Mouse (Mus musculus) T-helper 2 cell (primary cell): Measurements from ENCODE around the gene Entpd8.

Experiments used
- in situ Hi-C: fragments of 300-600 bp; cut with MboI, MseI; formaldehyde crosslinking; loops from one replicate; pipeline ENCODE4 v1.15.1; 2025; ENCODE audit warnings: high pct_unique_total_duplicates

Entpd8 gene

GRCm38 (mm10) chr2:25095109-25095850 lies 15.2 kb downstream of the Entpd8 start, which contains the start of gene Noxa1:
Noxa1 (minus strand) TSS chr2:25095149.
- in situ Hi-C loops, result no loop called here

DNA sequence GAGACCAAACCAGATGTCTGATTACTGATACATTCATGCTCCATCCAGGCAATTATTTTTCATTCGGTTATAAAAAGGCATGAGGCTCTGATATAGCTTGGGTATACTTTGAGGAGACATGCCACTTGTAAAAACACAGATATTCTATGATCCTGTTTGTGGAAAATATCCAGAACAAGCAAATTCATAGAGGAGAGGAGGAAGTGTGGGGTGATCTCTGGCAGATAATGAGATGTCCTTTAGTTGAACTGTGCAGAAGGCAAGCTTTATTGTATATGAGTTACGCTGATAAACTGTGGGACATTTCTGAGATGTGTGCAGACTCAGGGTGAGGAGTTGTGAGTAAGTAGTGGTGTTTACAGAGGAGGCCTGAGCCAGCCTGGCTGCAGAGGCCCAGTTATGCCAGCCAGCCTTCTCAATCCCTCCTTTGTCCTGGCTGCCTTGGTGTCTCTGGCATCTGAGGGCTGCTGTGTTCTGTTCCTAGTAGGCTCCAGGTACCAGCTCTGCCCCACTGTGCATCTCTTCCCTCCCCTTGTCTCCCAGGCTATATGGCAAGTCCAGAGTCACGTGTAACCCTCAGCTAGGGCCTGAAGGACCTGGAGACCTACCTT lies 18.0 kb downstream of the Entpd8 start:
- in situ Hi-C loops, result no loop called here

GRCm38 (mm10) chr2:25098956-25099355 lies 18.9 kb downstream of the Entpd8 start:
- in situ Hi-C loops, result no loop called here

- in situ Hi-C loops, result no loop called here
These were observed 19.6 kb downstream of the Entpd8 start for GRCm38 (mm10) chr2:25099703-25100102.

- in situ Hi-C loops, result no loop called here
These were observed 24.0 kb downstream of the Entpd8 start for GRCm38 (mm10) chr2:25104122-25104521.

- in situ Hi-C loops, result no loop called here
These were observed 25.9 kb downstream of the Entpd8 start for GRCm38 (mm10) chr2:25106045-25106444.

DNA sequence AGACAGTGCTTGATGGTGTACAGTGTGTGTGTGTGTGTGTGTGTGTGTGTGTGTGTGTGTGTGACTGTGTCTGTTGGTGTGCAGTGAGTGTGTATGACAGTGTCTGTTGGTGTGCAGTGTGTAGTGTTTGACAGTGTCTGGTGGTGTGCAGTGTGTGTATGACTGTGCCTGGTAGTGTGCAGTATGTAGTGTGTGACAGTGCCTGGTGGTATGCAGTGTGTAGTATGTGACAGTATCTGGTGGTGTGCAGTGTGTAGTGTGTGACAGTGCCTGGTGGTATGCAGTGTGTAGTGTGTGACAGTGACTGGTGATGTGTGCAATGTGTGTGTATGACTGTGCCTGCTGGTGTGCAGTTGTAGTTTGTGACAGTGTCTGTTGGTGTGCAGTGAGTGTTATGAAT lies 29.4 kb downstream of the Entpd8 start:
- in situ Hi-C loops, result no loop called here

DNA sequence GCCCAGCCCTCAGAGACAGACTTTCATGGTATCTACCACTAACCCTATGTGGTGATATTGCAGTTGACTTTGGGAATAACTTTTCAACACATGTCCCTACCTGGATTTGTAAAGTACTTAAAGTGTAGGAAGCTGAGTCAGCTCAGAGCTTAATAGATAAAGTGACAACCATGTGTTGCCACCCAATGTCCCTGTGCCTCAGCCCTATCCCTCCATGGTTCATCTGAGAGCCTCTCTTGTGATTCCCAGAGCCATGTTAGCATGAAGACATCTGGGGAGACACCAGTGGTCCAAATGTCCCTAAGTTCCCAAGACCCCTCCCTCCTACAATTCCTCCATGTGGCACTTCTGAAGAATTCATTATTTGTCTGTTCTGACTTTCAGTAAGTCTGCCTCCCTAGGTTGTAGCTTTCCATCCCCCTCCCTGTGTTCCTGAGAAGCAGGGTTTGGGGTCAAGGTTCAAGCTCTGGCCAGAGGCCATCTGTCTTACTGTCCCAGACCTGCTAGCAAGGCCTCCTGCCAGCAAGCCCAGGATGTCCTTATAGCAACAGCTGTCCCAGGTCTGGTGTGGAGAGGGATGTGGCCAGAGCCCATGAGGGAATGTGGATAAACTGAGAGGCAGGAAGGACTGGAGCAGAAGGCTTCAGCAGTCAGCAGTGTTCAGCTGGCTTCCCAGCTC lies 30.5 kb downstream of the Entpd8 start:
- in situ Hi-C loops, result no loop called here

- in situ Hi-C loops, result no loop called here
These were observed 31.2 kb downstream of the Entpd8 start for GRCm38 (mm10) chr2:25111184-25111791.

- in situ Hi-C loops, result no loop called here
These were observed 34.2 kb downstream of the Entpd8 start for GRCm38 (mm10) chr2:25114308-25114707.

DNA sequence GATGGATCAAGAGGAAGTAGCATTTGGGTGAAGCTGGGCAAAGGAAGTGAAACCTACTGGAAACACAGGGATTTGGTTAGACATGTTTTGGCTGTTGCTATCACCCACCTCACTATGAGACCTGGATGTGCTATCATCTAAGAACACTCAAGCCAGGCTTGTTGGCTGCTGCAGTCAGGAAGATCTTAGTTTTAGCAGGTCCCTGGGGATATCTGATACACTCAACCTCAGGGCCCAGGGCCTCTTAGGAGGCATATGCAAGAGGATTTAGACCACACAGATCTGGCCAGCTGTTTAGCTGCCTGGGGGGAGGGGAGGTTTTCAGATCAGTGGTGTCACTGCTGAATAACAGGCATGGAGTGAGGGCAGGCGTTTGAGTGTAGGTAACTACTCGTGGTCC lies 35.3 kb downstream of the Entpd8 start:
- in situ Hi-C loops, result no loop called here

- in situ Hi-C loops, result no loop called here
These were observed 40.9 kb downstream of the Entpd8 start for GRCm38 (mm10) chr2:25120963-25121362.

- in situ Hi-C loops, result no loop called here
These were observed 42.6 kb downstream of the Entpd8 start for GRCm38 (mm10) chr2:25122666-25123065.

GRCm38 (mm10) chr2:25123527-25123926 lies 43.4 kb downstream of the Entpd8 start:
- in situ Hi-C loops, result no loop called here

DNA sequence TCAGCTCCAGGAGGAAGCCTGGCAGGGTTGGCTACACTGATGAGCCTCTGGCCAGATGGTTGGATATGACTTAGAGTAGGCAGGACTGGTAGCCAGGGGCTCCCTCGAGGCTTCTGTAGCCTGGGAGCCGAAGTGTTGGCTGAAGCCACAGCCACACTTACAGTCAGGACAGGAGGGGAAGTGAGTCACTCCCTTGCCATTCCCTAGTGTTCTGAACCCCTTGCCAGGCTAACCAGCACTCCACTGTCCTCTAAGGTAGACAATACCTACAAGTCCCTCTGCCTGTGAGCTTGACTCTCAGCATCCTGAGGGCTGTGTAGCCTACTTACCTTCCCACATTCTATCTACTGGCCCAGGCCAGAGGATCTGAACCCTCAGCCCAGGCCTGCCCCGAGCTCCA lies 44.3 kb downstream of the Entpd8 start:
- in situ Hi-C loops, result no loop called here

- in situ Hi-C loops, result no loop called here
These were observed 45.0 kb downstream of the Entpd8 start for GRCm38 (mm10) chr2:25125146-25125545.

DNA sequence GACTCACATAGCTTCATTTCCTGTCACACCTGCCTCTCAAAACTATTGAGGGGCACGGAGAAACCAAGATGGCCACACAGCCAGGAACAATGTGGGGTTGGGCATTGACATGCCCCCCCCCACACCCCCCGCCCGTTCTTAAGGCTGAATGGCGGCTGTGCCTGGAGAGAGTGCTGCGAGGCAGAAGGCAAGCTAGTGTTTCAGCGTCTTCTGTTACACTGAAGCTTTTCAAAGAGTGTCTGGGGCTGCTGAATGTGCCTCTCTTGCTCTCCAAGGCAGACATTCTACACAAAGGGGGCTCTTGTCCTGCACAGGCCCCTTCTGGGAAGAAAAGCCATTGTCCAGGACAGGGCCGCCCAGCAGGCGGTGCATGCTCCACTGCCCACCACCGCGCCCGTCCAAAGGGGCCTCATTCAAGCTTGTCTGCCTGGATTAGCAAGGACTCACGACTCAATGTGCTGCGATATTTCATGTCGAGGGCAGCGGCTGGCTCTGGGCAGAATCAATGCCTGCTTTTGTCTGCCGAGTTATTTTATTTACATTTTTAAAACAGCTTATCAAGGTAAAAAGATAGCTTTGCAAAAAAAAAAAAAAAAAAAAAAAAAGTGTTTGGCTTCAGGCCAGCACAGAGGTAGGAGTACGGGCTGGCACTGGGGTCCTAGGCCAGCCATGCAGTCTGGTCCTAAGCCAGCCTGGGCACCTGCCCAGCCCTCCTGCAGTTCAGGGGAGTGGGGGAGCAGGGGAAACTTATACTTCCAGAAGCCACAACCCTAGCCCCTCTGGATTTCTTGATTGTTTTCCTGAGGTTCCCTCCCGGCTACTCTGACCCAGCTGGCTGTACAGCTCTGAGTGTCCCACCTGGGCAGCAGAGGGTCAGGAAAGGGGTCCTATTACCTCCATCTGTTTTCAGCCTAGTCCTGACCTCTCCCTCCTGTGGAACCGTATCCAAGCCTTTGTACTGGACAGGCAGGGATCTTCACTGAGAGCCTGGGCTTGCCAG lies 46.2 kb downstream of the Entpd8 start:
- in situ Hi-C loops, result no loop called here

DNA sequence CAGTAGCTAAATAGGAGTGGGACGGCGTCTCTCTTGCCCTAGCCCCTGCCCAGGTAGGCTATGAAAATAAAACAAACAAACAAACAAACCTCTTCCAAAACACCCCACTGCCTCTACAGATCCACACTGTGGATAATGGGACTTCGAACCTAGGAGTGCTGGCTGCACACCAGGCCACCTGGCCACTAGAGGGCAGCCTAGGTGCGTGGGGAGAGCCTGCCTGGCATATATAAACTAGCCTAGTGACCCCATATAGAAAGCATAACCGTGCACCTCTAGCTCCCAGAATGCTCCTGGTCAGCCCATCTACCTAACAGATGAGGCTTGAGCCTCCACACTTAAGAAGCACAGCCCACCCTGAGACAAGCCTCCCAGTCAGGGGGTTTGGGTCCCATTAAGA lies 47.1 kb downstream of the Entpd8 start:
- in situ Hi-C loops, result no loop called here

DNA sequence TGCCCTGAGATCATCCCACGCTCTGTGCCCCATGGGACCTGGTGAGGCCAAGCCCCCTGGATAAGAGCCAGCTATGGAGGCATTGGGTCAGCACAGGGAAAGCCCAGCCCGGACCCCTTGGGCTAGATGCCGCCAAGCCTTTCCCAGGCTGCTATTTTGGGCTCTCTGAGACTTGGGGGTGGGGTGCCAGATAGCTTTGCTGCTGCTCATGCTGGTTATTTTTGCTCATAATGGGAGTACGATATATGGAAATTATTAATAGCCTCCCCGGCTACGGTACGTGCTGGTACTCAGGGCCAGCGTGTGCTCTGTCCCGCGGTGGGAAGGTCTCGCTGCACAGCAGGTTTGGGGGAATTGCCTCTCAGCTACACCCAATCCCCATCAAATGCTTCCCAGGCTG lies 48.0 kb downstream of the Entpd8 start:
- in situ Hi-C loops, result no loop called here

DNA sequence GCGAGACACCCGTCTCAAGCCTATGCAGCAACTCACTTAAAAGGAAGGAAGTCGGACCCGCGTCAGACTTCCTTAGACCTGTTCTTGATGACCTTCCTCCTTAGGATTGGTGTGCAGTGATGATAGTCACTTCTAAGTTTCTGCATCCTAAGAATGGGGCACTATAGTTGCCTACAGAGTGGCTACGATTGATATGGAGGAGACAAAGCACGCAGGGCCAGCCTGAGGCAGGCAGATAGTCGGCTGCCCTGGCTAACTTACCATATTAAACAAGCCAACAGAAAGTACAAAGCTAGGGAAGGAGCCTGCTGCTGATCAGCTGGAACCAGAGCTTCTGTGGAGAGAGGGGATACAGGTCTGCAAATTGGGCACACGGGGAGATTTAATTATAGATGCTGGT lies 51.5 kb downstream of the Entpd8 start:
- in situ Hi-C loops, result no loop called here
